Mouse (Mus musculus) bone marrow, adult 2 months (tissue): ENCODE measurements around the gene Itgb5.

Experiments used
- CTCF ChIP-seq: fragments of 200-500 bp; IDR thresholded peaks from 2 replicates; pipeline ENCODE4 v1.5.1; 2011; ENCODE audit warnings: low read length, control low read depth; ENCODE audit not compliant: control insufficient read depth, insufficient read depth
- POLR2A ChIP-seq: fragments of 200-500 bp; IDR thresholded peaks from 2 replicates; pipeline ENCODE4 v1.6.1; 2011; ENCODE audit warnings: low read depth, mild to moderate bottlenecking, control low read depth, low read length, borderline replicate concordance; ENCODE audit not compliant: control insufficient read depth

DNA sequence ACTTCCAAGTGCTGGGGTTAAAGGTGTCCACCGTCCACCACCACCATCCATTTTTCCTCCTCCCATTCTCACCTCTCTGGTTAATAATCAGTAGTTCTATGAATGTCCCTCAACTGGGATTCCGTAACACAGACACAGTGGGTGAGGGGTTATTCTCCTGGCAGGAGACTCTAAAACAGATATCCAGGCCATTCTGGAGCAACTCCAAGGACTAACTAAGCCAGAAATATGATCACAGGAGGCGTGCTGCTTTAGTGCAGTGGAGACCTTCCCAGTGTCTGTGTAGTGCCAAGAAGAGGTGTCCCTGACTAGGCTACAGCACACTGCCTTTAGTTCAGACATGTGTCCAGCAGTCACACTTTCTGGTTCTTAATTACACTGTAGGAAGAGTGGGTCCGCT is 53.1 kb downstream of the Itgb5 start:
- TF ChIP-seq POLR2A (no peak), CTCF (no peak)
